Mouse (Mus musculus) thymus, adult 2 months (tissue): ENCODE results near the gene Mmrn1. TPM values are rescaled to one million over a fixed set of nuclear protein-coding genes. Genes with fewer than 3 reads are reported as not detected.
"Not testable (repeated sequence)": the region's sequence is repeated elsewhere in the genome, so short reads cannot be mapped to it uniquely, and the experiment has no call there.

Source experiments
- DNase-seq: peaks from one replicate; pipeline ENCODE4 v3.0.0; 2021
- H3K27ac ChIP-seq: fragments of 200-500 bp; 2 replicates; pipeline ENCODE4 v1.5.1; 2012; ENCODE audit warnings: low read length, control low read depth; ENCODE audit not compliant: control insufficient read depth, insufficient read depth
- H3K27me3 ChIP-seq: fragments of 200-500 bp; 2 replicates; pipeline ENCODE4 v1.6.1; 2012; ENCODE audit warnings: mild to moderate bottlenecking, low read length, moderate library complexity, mixed read lengths; ENCODE audit not compliant: control insufficient read depth, insufficient read depth
- H3K36me3 ChIP-seq: fragments of 200-500 bp; 2 replicates; pipeline ENCODE4 v1.6.1; 2012; ENCODE audit warnings: mild to moderate bottlenecking, low read length, moderate library complexity; ENCODE audit not compliant: control insufficient read depth, insufficient read depth
- H3K4me1 ChIP-seq: fragments of 200-500 bp; replicated peaks from 2 replicates; pipeline ENCODE4 v1.6.1; 2012; ENCODE audit warnings: low read length; ENCODE audit not compliant: control insufficient read depth, insufficient read depth
- H3K4me3 ChIP-seq: fragments of 200-500 bp; 2 replicates; pipeline ENCODE4 v1.5.1; 2012; ENCODE audit warnings: mild to moderate bottlenecking, low read length, control low read depth, moderate library complexity; ENCODE audit not compliant: control insufficient read depth, insufficient read depth
- CTCF ChIP-seq: fragments of 200-500 bp; IDR thresholded peaks from 2 replicates; pipeline ENCODE4 v1.5.1; 2012; ENCODE audit warnings: mild to moderate bottlenecking, control low read depth, low read length, moderate library complexity, borderline replicate concordance; ENCODE audit not compliant: control insufficient read depth, poor library complexity, insufficient read depth; ENCODE audit errors: extremely low read depth
- POLR2A ChIP-seq: fragments of 200-500 bp; IDR thresholded peaks from 2 replicates; pipeline ENCODE4 v1.6.1; 2012; ENCODE audit warnings: mild to moderate bottlenecking, low read length, control low read depth, moderate library complexity; ENCODE audit not compliant: control insufficient read depth, poor library complexity, insufficient read depth; ENCODE audit errors: extremely low read depth
- WGBS: fragments of 180-500 bp; shearing (Covaris S2); methylation state at CpG from one replicate; pipeline ENCODE4 v1.1.7; 2018; 5-methylcytosine and 5-hydroxymethylcytosine counted together
- polyA plus RNA-seq: library from polyadenylated mRNA; depleted of rRNA; stranded (reverse); fragments of >200 nt; gene quantifications from 2 replicates; pipeline ENCODE4 v1.2.3, GENCODE M21; 2012; rRNA removed

Gene Mmrn1
- 0.13 and 0.14 TPM in 2 replicates for polyA plus RNA-seq

DNA sequence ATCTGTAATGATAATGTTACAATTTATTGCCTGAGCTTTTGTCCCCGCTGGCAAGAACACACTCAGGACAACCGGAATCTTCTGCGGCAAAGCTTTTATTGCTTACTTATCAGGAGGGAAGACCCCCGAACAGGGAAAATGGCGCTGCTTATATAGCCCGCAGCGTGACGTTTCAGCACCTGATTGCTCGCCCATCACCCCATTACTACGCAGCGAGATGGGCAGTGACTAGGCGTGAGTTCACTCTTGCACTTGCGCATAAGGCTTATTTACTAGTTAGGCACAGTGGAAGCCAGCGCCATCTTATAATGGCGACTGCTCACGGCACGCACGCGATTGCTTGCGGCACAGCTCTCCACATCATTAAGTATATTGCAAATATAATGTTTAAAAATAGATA lies at the start of gene Mmrn1:
TSS of gene Mmrn1 (plus strand) at position 301 of the 400 bp plus-strand sequence.
- H3K36me3 ChIP-seq, H3K4me1 ChIP-seq, H3K27ac ChIP-seq, H3K27me3 ChIP-seq, H3K4me3 ChIP-seq, DNase-seq: not testable (repeated sequence)
- WGBS: 96% methylated on average over 20 of the region's 20 CpGs

DNA sequence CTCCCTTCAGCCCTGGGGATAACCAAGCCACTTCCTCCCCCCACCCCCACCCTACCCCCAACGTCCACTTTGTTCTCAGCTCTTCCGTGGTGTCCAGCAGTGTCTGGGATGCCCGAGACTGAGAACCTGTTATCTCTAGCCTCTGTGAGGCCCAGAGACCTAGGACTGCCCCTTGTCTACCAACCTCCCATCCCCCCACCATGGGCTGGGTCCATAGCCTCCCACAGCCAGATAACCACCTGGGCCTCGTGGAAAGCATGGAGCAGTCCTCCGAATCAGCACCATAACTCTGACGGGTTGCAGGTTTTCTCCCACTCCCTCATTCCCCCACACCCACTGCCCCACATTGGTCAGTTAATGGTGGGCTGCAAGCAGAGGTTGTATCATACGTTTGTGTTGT lies 44.4 kb upstream of the Mmrn1 start:
- no peaks in the 10 kb centered on the region for H3K36me3 ChIP-seq
- 94% methylated on average over 7 of the region's 7 CpGs for WGBS
- no peak for TF ChIP-seq POLR2A
- no peak for TF ChIP-seq CTCF
- H3K4me1 ChIP-seq: no peaks in the 10 kb centered on the region
- H3K4me3 ChIP-seq: no peak overlapping the region
- no peak for DNase-seq
- H3K27me3 ChIP-seq: no peaks in the 10 kb centered on the region
- H3K27ac ChIP-seq: no peak overlapping the region

GRCm38 (mm10) chr6:60881534-60881933 lies 43.2 kb upstream of the Mmrn1 start:
- 65% methylated on average over 2 of the region's 2 CpGs for WGBS
- no peak for TF ChIP-seq POLR2A
- TF ChIP-seq CTCF: no peak
- DNase-seq: no peak
- no peak overlapping the region for H3K27ac ChIP-seq
- no peaks in the 10 kb centered on the region for H3K4me1 ChIP-seq
- no peaks in the 10 kb centered on the region for H3K36me3 ChIP-seq
- H3K27me3 ChIP-seq: no peaks in the 10 kb centered on the region
- no peak overlapping the region for H3K4me3 ChIP-seq

- Histone ChIP-seq H3K36me3 (no peaks in the 10 kb centered on the region), H3K4me1 (no peaks in the 10 kb centered on the region), H3K27me3 (no peaks in the 10 kb centered on the region), H3K27ac (no peak overlapping the region), H3K4me3 (no peak overlapping the region)
- 89% methylated on average over 2 of the region's 2 CpGs for WGBS
- TF ChIP-seq POLR2A (no peak), CTCF (no peak)
- no peak for DNase-seq
These were observed 17.5 kb upstream of the Mmrn1 start for GRCm38 (mm10) chr6:60907272-60907671.

DNA sequence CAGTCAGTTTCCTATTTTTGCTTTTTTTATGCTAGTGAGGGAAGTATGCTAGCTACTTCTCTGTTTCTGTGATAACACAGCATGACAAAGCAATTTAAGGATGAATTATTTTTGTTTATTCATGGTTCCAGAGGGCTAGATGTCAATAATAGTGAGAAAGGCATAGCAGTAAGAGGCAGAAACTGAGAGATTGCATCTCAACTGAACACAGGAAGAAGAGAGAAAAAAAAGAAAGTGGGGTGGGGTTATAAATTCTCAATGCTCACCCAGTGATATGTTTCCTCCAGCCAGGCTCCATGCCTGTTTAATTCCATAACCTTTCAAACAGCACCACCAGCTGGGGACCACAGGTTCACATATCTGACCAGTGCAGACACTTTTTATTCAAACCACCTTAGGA lies 6.6 kb downstream of the Mmrn1 start:
- H3K4me3 ChIP-seq: no peak overlapping the region
- no peak for TF ChIP-seq CTCF
- no peak for TF ChIP-seq POLR2A
- no peak for DNase-seq
- H3K36me3 ChIP-seq: no peaks in the 10 kb centered on the region
- no peak overlapping the region for H3K27ac ChIP-seq
- no peaks in the 10 kb centered on the region for H3K4me1 ChIP-seq
- H3K27me3 ChIP-seq: no peaks in the 10 kb centered on the region

DNA sequence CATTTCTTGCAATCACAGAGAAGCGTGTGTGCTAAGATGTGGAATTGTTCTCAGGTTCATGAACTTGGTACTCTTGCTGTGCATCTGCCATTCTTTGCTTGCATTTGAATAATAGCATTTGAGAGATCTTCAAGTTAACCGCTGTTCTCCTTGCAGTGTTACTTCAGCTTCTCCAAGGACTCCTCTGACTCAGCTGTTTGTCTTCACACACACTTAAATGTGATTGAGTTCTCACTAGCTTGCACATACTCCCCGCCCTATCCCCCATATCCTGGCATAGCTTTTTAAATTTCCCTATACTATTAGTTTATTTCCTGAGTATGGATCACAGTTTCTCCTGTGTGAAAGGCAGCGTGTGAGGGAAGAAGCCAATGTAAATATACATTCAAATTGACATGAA lies 10.1 kb downstream of the Mmrn1 start:
- Histone ChIP-seq H3K4me1 (no peaks in the 10 kb centered on the region), H3K4me3 (no peak overlapping the region), H3K36me3 (no peaks in the 10 kb centered on the region), H3K27ac (no peak overlapping the region), H3K27me3 (no peaks in the 10 kb centered on the region)
- 81% methylated on average over 4 of the region's 4 CpGs for WGBS
- no peak for TF ChIP-seq POLR2A
- no peak for TF ChIP-seq CTCF
- DNase-seq: no peak

- no peaks in the 10 kb centered on the region for H3K4me1 ChIP-seq
- no peak for DNase-seq
- H3K4me3 ChIP-seq: no peak overlapping the region
- WGBS: 71% methylated on average over 4 of the region's 4 CpGs
- H3K27ac ChIP-seq: no peak overlapping the region
- TF ChIP-seq CTCF (no peak), POLR2A (no peak)
- no peaks in the 10 kb centered on the region for H3K36me3 ChIP-seq
- no peaks in the 10 kb centered on the region for H3K27me3 ChIP-seq
These were observed 10.8 kb downstream of the Mmrn1 start for GRCm38 (mm10) chr6:60935448-60936130.
